Mouse (Mus musculus) liver, embryonic 14.5 days (tissue): ENCODE measurements around the gene Erfe.

Experiments
- CTCF ChIP-seq: IDR thresholded peaks from 2 replicates; pipeline ENCODE4 v1.5.1; 2016; ENCODE audit warnings: antibody characterized with exemption, low read depth, control low read depth
- EP300 ChIP-seq: IDR thresholded peaks from 2 replicates; pipeline ENCODE4 v1.6.1; 2016; ENCODE audit warnings: antibody characterized with exemption, low read depth

DNA sequence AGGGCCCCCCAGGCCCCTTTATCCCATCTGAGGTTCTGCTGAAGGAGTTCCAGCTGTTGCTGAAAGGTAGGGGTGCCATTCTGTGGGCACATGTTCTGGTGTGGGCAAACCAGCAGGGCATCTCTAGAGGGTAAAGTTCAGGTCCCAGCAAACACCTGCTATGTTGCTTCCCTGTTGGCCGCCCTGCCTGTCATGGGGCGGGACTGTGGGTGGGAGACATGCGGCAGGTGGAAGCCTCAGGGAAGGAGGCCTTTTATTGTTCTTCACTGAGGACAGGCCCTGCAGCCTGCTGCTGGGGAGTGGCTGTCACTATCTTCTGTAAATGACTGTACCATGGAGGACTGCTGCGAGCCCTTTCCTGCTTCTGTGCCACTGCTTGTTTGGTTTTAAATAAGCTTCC is 3.2 kb downstream of the Erfe start:
- TF ChIP-seq EP300 (no peak), CTCF (no peak)
